Mouse (Mus musculus) olfactory bulb, adult 2 months (tissue): Measurements from ENCODE around the gene Rbm45. TPM values are rescaled to one million over a fixed set of nuclear protein-coding genes. Genes with fewer than 3 reads are reported as not detected.

Experiments
- H3K27ac ChIP-seq: fragments of 200-500 bp; 2 replicates; pipeline ENCODE4 v1.5.1; 2012; ENCODE audit warnings: low read depth, low read length; ENCODE audit not compliant: insufficient read depth
- H3K4me1 ChIP-seq: fragments of 200-500 bp; 2 replicates; pipeline ENCODE4 v1.6.1; 2012; ENCODE audit warnings: low read length; ENCODE audit not compliant: control insufficient read depth, insufficient read depth
- H3K4me3 ChIP-seq: fragments of 200-500 bp; 2 replicates; pipeline ENCODE4 v1.5.1; 2012; ENCODE audit warnings: mild to moderate bottlenecking, low read depth, low read length, moderate library complexity; ENCODE audit not compliant: insufficient read depth
- CTCF ChIP-seq: fragments of 200-500 bp; IDR thresholded peaks from 2 replicates; pipeline ENCODE4 v1.5.1; 2012; ENCODE audit warnings: low read depth, mild to moderate bottlenecking, low read length, moderate library complexity; ENCODE audit not compliant: insufficient read depth
- POLR2A ChIP-seq: fragments of 200-500 bp; IDR thresholded peaks from 2 replicates; pipeline ENCODE4 v1.6.1; 2012; ENCODE audit warnings: mild to moderate bottlenecking, low read depth, low read length, moderate library complexity; ENCODE audit not compliant: insufficient read depth
- WGBS: fragments of 180-500 bp; shearing (Covaris S2); methylation state at CpG from one replicate; pipeline ENCODE4 v1.1.7; 2018; 5-methylcytosine and 5-hydroxymethylcytosine counted together
- polyA plus RNA-seq: library from polyadenylated mRNA; stranded (reverse); fragments of >200 nt; gene quantifications from 2 replicates; pipeline ENCODE4 v1.2.4, GENCODE M21; 2012; ENCODE audit warnings: low replicate concordance; ENCODE audit not compliant: missing spikeins, insufficient read depth, insufficient read length

Gene Rbm45
- polyA plus RNA-seq, 1 experiment, result not detected

- TF ChIP-seq CTCF (no peak), POLR2A (no peak)
- H3K4me1 ChIP-seq, result peaks cover 2% of the 10 kb centered on the region; the same call in 1 of the 2 replicates
- no peak overlapping the region for H3K27ac ChIP-seq
- 90% methylated on average over 1 of the region's 1 CpGs for whole genome bisulfite sequencing
- no peak overlapping the region for H3K4me3 ChIP-seq
Measured at GRCm38 (mm10) chr2:76409526-76409925, 39.7 kb downstream of the Rbm45 start.

GRCm38 (mm10) chr2:76409986-76410385, 40.2 kb downstream of the Rbm45 start:
- H3K4me1 ChIP-seq, result peaks cover 2% of the 10 kb centered on the region; the same call in 1 of the 2 replicates
- H3K4me3 ChIP-seq, result no peak overlapping the region
- TF ChIP-seq POLR2A (no peak), CTCF (no peak)
- H3K27ac ChIP-seq, result no peak overlapping the region
- 87% methylated on average over 2 of the region's 2 CpGs for WGBS

GRCm38 (mm10) chr2:76412924-76413323, 43.1 kb downstream of the Rbm45 start:
- Histone ChIP-seq H3K4me3 (no peak overlapping the region), H3K4me1 (no peaks in the 10 kb centered on the region), H3K27ac (no peak overlapping the region)
- 67% methylated on average over 2 of the region's 2 CpGs for WGBS
- no peak for TF ChIP-seq CTCF
- no peak for TF ChIP-seq POLR2A

GRCm38 (mm10) chr2:76417446-76418141, 47.8 kb downstream of the Rbm45 start:
- TF ChIP-seq CTCF, result no peak
- no peak for TF ChIP-seq POLR2A
- Histone ChIP-seq H3K27ac (no peak overlapping the region), H3K4me3 (no peak overlapping the region), H3K4me1 (no peaks in the 10 kb centered on the region)
- 96% methylated on average over 14 of the region's 14 CpGs for WGBS

GRCm38 (mm10) chr2:76418142-76418518, 48.3 kb downstream of the Rbm45 start:
- WGBS, result 95% methylated on average over 3 of the region's 3 CpGs
- Histone ChIP-seq H3K27ac (no peak overlapping the region), H3K4me1 (no peaks in the 10 kb centered on the region), H3K4me3 (no peak overlapping the region)
- TF ChIP-seq POLR2A (no peak), CTCF (no peak)

- no peaks in the 10 kb centered on the region for H3K4me1 ChIP-seq
- 89% methylated on average over 6 of the region's 6 CpGs for WGBS
- no peak overlapping the region for H3K4me3 ChIP-seq
- TF ChIP-seq POLR2A, result no peak
- no peak for TF ChIP-seq CTCF
- no peak overlapping the region for H3K27ac ChIP-seq
Measured at GRCm38 (mm10) chr2:76421411-76421924, 51.7 kb downstream of the Rbm45 start.

GRCm38 (mm10) chr2:76426816-76427215, 57.0 kb downstream of the Rbm45 start:
- TF ChIP-seq POLR2A, result no peak
- no peak for TF ChIP-seq CTCF
- Histone ChIP-seq H3K4me3 (no peak overlapping the region), H3K4me1 (no peaks in the 10 kb centered on the region), H3K27ac (no peak overlapping the region)
- 93% methylated on average over 3 of the region's 3 CpGs for WGBS

GRCm38 (mm10) chr2:76429318-76429717, 59.5 kb downstream of the Rbm45 start:
- Histone ChIP-seq H3K4me3 (no peak overlapping the region), H3K4me1 (no peaks in the 10 kb centered on the region; the same call in 1 of the 2 replicates), H3K27ac (no peak overlapping the region)
- 55% methylated on average over 3 of the region's 3 CpGs for WGBS
- TF ChIP-seq POLR2A (no peak), CTCF (no peak)

GRCm38 (mm10) chr2:76429855-76430254, 60.1 kb downstream of the Rbm45 start:
- TF ChIP-seq CTCF (no peak), POLR2A (no peak)
- Histone ChIP-seq H3K4me1 (no peaks in the 10 kb centered on the region; the same call in 1 of the 2 replicates), H3K27ac (no peak overlapping the region), H3K4me3 (no peak overlapping the region)
- WGBS, result 80% methylated on average over 5 of the region's 5 CpGs

GRCm38 (mm10) chr2:76430539-76430938, 60.8 kb downstream of the Rbm45 start:
- Histone ChIP-seq H3K4me3 (no peak overlapping the region), H3K4me1 (no peaks in the 10 kb centered on the region; the same call in 1 of the 2 replicates), H3K27ac (no peak overlapping the region)
- WGBS, result 70% methylated on average over 3 of the region's 3 CpGs
- TF ChIP-seq POLR2A (no peak), CTCF (no peak)

Other genes with a start within 250 kb of the Rbm45 start
- not detected in 2 replicates for gene Pde11a, start 31.2 kb upstream of the Rbm45 start, polyA plus RNA-seq
- not detected in 2 replicates for gene Cyct, start 9.5 kb upstream of the Rbm45 start, polyA plus RNA-seq
- not detected in 2 replicates for gene Osbpl6, start 36.5 kb downstream of the Rbm45 start, polyA plus RNA-seq